Mouse (Mus musculus) left cerebral cortex, adult 11 months (tissue): Measurements from ENCODE around the gene Cdk7.
"Not testable (repeated sequence)": the region's sequence is repeated elsewhere in the genome, so short reads cannot be mapped to it uniquely, and the experiment has no call there.

Source experiments
- DNase-seq: peaks from one replicate; pipeline ENCODE4 v3.0.0; 2022; ENCODE audit warnings: low spot score

The Cdk7 gene

DNA sequence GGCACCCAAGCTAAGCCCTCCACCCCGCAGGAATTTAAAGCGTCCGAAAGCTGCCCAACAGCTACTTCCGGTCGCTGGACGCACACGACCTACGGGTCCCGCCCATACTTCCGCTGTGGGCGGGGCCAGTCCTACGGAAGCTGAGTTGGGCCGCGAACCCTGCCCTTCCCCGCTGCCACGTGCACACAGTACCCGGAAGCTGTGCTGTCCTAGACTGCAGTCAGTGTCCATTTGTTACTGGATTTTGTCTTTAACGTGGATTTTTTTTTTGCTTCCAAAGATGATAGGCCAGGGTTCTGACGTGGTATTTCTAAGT, at the start of gene Cdk7:
TSS of gene Cdk7 (minus strand) at position 79 of the 316 bp plus-strand sequence.
- DNase-seq, result peak; percentile 86

DNA sequence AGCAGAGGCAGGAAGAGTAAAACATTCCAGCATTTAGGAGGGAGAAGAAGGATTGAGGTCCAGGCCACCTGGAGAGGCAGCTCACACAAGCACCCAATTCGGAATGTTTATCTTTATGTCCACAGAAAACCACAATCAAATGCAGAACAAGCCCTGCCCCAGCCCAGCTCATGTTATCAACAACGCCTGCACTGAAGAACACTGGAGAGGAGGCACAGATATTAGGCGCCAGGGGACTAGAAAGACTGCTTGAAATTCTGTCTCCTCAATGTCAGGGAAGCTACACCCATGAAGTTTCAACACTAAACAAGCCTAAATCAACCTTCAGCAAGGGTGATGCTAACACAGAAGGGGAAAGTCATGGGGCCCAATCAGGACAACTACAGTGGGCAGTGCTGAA, 46.8 kb upstream of the Cdk7 start:
- no peak for DNase-seq

DNA sequence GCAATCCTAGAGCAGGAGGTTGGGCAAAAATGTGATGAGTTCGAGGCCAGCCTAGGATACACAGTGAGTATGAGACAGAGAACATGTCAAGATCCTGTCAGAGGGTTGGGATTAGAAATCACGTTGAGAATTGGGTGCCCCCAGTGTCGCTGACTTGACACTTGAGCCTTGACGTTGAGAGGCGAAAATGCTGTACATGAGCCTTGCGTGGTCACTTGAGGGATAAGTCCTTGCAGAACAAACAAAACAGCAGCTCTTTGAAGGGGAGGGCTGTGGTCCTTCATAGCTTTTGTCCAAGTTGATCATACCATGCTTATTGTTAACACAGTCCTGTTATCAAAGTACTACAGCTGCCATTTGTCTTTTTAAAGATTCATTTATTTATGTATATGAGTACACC, 46.0 kb upstream of the Cdk7 start:
- DNase-seq, result no peak

- no peak for DNase-seq
Observed at GRCm38 (mm10) chr13:100776056-100776419, 45.3 kb upstream of the Cdk7 start.

DNA sequence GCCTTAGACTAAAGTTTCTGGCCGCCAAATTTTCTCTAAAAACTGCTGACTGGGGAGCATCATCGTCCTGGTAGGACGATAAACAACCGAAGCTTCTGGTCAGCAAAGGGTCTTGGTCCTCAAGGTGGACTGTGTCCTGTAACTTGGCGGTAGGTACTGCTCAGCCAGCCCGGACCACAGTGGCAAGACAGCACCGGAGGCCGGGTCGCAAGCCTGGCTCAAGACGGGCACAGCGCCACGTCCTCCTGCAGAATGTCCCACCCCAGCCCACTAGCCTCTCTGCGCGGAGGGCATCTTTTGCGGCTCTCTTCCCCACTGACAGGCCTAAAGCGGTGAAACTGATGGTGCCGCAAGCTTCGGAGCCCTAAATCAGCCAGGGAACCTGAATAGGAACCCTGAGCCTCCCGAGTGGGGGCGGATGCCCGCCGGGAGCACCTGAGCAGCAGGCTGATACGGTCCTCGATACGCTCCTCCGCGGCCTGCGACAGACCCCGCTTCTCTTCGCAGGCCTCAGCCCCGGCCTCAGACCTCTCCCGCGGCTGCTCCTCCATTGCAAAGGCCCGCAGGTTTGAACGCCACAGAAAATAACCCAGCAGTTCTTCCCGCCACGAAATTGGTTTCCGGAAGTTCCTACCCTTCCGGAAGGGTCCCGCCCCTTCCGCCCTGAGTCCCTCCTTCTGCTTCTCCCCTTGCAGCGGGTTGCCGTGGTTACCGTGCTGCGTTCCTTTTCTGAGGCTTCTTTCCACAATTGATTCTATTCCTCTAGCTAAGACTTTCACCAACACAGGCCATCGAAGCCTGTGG, 44.7 kb upstream of the Cdk7 start, which contains the start of gene Cenph:
TSS of gene Cenph (minus strand) at position 648 of the 804 bp plus-strand sequence.
- peak; percentile 58 for DNase-seq

DNA sequence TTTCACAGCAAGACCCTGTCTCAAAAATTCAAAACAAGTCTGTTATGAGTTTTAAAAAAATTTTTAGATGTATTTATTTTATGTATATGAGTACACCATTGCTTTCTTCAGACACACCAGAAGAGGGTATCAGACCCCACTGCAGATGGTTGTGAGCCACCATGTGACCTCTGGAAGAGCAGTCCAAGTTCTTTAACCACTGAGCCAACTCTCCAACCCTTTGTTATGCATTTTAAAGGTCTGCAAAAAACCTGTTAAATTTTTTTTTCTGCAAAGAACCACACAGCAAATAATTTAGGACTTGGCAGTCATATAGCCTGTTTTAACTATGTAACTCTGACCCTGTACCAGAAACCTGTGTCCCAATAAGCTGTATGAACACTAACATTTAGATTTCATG, 44.0 kb upstream of the Cdk7 start:
- no peak for DNase-seq

GRCm38 (mm10) chr13:100755329-100755728, 24.6 kb upstream of the Cdk7 start:
- DNase-seq, result no peak

- DNase-seq, result no peak
Observed at GRCm38 (mm10) chr13:100754186-100754585, 23.4 kb upstream of the Cdk7 start.

DNA sequence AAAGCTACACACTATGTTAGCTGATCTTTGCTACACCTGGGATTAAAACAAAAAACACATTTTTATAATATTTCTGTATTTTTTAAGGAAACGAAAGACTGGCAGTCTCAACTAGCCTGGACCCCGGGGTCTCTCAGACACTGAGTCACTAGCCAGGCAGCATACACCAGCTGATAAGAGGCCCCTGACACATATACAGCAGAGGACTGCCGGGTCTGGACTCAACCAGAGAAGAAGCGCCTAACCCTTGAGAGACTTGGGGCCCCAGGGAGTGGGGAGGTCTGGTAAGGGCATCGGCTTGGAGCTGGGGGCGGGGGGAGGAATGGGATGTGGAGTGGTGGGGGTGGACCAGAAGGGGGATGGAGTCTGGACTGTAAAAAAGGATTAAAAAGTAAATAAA, 22.3 kb upstream of the Cdk7 start:
- no peak for DNase-seq

DNA sequence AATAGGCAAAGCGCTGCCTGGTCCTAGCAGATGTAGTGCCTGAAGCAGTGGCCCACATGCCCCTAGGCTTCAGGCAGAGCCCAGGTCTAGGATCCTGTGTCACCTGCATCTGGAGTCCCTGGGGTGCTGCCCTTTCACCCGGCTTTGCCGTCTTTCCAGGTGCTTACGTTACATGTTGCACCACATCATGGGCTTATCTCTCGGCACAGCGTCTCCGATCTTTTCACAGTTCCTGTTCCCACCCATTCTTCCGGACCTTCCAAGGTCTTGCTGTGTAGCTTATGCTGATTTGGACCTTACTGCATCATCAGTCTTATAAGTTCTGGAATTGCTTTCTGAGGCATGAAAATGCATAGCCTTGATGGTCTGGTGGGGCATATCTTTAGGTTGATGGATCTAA, 21.8 kb upstream of the Cdk7 start:
- DNase-seq, result no peak

DNA sequence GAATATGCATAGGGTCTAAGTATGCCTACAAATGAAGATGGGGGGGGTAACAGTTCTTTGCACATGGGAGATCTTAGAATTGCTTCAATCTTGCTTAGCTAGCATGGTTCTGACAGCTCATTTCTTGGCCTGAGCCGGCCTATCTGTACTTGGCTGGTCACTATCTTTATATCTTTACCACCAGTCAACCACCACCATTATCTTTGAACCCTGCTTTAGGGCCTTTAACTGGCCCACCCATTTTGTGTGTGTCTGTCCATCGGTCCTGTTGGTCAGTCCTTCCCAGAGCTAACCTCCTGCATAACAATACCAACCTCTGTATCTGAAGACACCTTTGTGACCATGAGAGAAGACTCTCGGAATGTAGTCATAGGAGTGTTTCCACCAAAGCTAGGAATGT, 20.7 kb upstream of the Cdk7 start:
- no peak for DNase-seq

DNA sequence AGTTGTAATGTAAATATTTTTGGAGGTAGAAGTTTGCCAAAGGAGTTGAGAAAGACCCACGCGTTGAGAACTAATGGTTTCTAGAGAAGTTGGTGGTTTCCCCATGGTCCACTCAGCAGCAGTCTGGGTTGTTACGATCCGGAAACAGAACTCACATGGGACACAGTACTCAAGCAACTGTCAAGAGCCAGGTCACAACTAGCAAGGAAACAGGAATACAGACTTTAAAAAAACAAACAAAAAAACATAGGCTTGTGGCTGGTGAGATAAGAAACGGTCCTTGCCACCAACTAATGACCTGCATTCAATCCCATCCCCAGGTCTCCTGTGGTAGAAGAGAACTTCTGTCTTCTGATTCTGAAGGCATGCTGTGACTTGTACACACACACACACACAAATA, 20.1 kb upstream of the Cdk7 start:
- DNase-seq, result no peak

DNA sequence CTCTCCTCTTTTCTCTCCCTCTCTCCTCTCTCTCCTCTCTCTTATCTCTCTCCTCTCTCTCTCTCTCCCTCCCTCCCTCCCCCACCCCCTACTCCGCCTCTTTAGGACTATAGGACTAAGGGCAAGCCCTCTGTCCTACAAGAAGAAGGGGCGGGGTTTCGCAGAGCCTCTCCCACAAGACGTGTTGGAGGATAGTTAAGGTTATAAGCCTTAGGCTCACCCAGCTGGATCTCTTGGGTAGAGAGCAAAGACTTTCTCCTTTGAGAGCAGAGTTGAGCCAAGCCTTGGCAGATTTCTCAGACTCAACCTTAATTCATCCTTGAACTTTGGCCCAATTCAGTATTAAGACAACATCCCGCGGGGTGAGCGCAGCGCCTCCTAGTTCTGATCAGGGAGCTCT, 17.9 kb upstream of the Cdk7 start:
- no peak for DNase-seq

DNA sequence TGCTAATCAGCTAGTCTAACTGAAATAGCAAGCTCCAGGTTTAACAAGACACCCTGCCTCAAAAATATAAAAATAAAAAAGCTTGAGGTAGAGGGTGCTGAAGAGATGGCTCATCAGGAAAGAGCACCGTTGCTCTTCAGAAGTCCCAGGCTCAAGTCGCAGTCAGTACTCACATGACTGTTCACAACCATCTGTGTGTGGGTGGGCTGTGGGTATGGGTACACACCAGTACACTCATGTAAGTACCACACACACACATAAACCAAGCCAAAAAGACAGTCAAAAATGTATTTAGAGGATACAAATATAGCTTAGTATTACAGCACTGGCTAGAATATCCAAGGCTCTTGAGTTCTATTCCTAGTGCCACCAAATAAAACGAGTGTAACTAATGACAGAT, 15.4 kb upstream of the Cdk7 start:
- DNase-seq, result peak; percentile 37

- DNase-seq, result peak; percentile 93
Observed at GRCm38 (mm10) chr13:100744036-100744744, 13.5 kb upstream of the Cdk7 start, which contains the start of gene Mrps36. Mrps36 (minus strand) TSS chr13:100744659.

DNA sequence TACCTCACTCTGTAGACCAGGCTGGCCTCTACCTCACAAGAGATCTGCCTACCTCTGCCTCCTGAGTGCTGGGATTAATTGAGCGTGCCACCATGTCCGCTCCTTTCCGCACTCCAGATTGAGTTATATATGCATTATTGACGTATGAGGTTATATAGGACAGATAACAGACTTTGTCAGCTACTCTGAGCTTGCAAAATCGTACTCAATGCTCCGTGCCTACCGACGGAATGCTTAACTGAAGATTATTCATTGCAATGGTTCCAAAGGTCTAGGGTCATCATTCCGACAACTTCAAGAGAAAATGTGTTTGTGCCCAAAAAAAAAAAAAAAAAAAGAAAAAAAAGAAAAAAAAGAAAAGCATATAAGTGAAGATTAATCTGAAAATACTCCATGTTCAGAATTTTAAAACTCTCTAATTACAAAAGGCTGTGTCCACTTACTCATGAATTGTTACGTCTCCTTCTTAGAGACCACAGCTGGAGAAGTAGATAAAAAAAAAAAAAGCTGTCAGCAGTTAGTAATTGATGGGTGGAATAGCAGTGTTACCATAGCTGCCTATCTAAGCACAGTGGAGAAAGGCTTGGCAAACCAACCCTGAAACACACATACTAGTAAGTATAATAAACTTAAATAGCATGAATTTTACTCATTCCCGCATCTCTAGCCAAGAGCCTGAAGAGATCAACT, 12.8 kb upstream of the Cdk7 start:
- DNase-seq, result no peak

DNA sequence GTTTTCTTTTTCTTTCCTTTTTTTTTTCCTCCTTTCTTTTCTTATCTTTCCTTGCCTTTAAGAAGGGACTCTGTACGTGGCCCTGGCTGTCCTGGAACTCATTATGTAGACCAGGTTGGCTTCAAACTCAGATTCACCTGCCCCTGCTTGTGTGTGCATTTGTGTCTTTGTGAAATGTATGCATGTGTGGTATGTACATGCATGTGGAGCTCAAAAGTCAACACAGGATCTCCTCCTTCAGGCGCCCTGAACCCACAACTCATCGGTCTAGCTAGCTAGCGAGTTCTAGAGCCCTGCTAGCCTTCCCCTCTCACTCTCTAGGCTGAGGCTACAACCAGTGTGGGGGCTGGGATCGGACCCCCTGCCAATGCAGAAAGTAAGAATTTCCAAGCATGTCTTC, 12.1 kb upstream of the Cdk7 start:
- DNase-seq, result no peak

DNA sequence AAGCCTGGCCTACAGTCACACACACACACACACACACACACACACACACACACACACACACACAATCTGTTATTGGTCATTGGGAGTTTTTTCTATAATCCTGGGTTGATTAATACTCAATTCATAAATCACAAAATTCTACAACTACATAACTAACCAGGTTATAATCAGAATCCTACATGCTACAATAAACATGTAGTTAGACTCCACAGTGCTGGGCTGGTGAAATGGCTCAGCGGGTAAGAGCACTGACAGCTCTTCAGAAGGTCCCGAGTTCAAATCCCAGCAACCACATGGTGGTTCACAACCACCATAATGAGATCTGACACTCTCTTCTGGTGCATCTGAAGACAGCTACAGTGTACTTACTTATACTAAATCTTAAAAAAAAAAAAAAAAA, 2.0 kb upstream of the Cdk7 start:
- DNase-seq, result no peak

GRCm38 (mm10) chr13:100731462-100732046, 815 bp upstream of the Cdk7 start:
- not testable (repeated sequence) for DNase-seq

DNA sequence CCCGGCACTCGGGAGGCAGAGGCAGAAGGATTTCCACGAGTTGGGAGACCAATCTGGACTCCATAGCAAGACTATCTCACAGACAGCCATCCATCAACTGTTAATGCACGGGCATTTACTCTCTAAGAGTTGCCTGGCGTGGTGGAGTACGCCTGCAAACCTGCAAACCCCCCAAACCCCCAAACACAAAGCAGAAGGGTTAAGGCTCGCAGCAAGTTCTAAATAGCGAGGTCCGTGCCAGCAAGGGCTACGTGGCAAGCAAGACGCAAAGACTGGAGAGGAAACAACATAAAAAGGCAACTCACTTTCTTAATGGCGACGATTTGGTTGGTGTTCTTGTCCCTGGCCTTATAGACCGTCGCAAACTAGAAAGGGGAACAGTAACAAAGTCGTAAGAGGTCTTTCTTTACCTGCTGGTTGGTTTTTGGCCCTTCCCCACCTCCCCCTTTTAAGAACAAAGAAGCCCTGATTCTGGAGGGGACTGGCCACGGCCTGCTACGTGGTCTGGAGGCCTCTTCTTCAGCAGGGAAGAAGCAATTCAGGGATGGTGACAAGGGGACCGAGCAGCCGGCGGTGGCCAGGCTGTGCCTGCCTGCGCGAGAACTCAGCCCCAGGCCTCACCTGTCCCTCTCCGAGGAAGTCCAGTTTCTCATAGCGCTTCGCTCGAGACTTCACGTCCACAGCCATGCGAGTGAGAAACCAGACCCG, 432 bp downstream of the Cdk7 start:
- DNase-seq, result no peak

GRCm38 (mm10) chr13:100728530-100728929, 2.2 kb downstream of the Cdk7 start:
- not testable (repeated sequence) for DNase-seq

GRCm38 (mm10) chr13:100728086-100728485, 2.7 kb downstream of the Cdk7 start:
- no peak for DNase-seq
